Mouse (Mus musculus) cortical plate, adult 2 months (tissue): ENCODE measurements around the gene Cygb.

Experiments used
- CTCF ChIP-seq: fragments of 200-500 bp; IDR thresholded peaks from 2 replicates; pipeline ENCODE4 v1.5.1; 2011; ENCODE audit warnings: mild to moderate bottlenecking, control low read depth, low read length; ENCODE audit not compliant: insufficient read depth; ENCODE audit errors: extremely low read depth
- POLR2A ChIP-seq: fragments of 200-500 bp; IDR thresholded peaks from 2 replicates; pipeline ENCODE4 v1.6.1; 2011; ENCODE audit warnings: mild to moderate bottlenecking, low read length, control low read depth; ENCODE audit not compliant: insufficient read depth; ENCODE audit errors: extremely low read depth

DNA sequence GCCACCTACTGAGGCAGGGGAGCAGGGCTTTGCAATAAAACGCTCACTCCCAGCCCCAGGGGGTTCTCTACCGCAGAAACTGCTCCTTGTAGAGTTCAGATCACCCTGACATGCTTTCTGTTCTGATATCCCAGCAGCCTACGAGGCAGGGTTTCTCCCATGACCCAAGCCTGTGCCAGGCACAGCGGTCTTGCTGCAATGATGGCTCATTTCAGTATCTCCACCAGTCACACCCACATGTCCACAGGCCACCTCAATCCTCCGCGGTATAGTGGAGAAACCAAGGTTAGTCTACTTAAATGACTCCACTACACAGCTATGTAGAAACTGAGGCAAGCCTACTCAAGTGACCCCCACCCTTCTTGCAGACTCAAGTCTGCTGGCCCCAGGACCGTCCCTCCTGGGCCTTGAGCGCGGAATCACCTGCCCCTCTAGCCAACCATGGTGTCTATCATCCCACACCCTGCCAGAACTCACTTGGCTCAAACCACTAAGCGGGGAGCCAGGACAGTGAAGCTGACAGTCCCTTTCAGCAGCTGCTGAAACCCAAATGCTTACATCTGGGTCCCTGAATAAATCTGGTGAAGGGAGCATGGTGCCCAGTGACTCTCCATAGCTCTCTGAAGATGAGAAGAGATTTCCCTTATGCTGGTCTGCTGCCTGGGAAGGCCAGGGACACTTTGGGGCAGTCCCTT lies 33.4 kb downstream of the Cygb start:
- no peak for TF ChIP-seq POLR2A
- TF ChIP-seq CTCF, result no peak
